Mouse (Mus musculus) E14TG2a.4 (cell line): Measurements from ENCODE around the gene Meiob.

ENCODE experiments used
- CTCF ChIP-seq: conservative IDR thresholded peaks from 2 replicates; pipeline ENCODE4 v1.5.1; 2014; ENCODE audit warnings: low read length
- NANOG ChIP-seq: IDR thresholded peaks from 2 replicates; pipeline ENCODE4 v1.6.1; 2014; ENCODE audit warnings: borderline replicate concordance, low read length, mixed read lengths
- POU5F1 ChIP-seq: IDR thresholded peaks from 2 replicates; pipeline ENCODE4 v1.6.1; 2014; ENCODE audit warnings: low read length, borderline replicate concordance

DNA sequence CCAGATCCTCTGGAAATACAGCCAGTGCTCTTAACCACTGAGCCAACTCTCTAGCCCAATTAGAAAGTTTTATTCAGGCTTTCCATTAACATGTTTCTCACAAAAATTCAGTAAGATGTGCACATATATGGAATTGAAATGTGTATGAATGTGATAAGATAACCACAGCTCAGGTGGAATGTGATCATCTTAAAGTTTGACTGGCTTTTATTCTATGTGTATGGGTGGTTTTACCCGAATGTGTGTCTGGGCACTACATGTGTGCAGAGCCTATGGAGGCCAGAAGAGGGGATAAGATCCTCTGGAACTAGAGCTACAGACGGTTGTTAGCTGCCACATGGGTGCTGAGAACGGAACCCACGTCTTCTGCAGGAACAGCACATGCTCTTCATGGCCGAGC is 11.2 kb downstream of the Meiob start:
- TF ChIP-seq CTCF: no peak
- no peak for TF ChIP-seq NANOG
- TF ChIP-seq POU5F1: no peak
